25 mouse cellular contexts compared by ENCODE assay signal in the genomic region with DNA sequence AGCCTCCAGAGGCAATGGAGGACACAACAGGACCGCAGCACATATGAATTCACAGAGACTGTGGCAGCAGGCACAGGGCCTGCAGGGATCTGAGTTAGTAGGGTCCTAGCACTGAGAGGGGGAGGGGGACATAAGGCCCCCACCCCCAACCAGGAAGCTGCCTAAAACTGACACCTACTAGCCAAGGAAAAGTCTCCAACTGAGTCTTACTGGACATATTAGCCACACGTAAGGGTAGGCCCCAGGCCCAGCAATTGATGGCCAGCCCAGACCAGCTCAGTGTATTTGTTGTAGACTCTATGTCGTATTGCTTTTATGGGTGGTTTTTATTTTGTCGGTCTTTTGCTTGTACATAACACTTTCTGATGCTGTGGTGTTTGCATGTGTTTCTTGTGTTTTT.
DNase-seq lines count a peak whose midpoint lies in the region; ATAC-seq and TF ChIP-seq lines count a peak whose summit lies in the region.
"Had no signal": no experiment of that assay in that cellular context is flagged by ENCODE, and none has a peak within 500 bp of the region (broad histone marks: within the 10 kb centered on the region; RNA-seq: fewer than 3 reads in every experiment).

No protein-coding gene starts in this region.

- 87% methylated on average over 4 of the region's 4 CpGs for WGBS in kidney, embryonic 14.5 days
- 82% methylated on average over 4 of the region's 4 CpGs for WGBS in kidney, postnatal 0 days
- 91% methylated on average over 4 of the region's 4 CpGs for WGBS in limb, embryonic 10.5 days

- H3K4me3 ChIP-seq in kidney, embryonic 14.5 days (ENCODE audit: low read length): no peak overlapping the region
- H3K4me3 ChIP-seq in kidney, postnatal 0 days (replicated peaks; ENCODE audit: low read depth, low read length): no peak overlapping the region
- no peak overlapping the region for H3K4me3 ChIP-seq in limb, embryonic 10.5 days
- H3K4me3 ChIP-seq: embryonic facial prominence, embryonic 12.5 days; embryonic facial prominence, embryonic 15.5 days; gastrocnemius, adult 2 months; heart, embryonic 10.5 days; heart, embryonic 13.5 days had no signal

- no peaks in the 10 kb centered on the region for H3K36me3 ChIP-seq in kidney, embryonic 14.5 days (ENCODE audit: control insufficient read depth, insufficient read depth, low read length)
- H3K36me3 ChIP-seq in kidney, postnatal 0 days (ENCODE audit: insufficient read depth, low read length): no peaks in the 10 kb centered on the region
- no peaks in the 10 kb centered on the region for H3K36me3 ChIP-seq in limb, embryonic 10.5 days
- H3K36me3 ChIP-seq: embryonic facial prominence, embryonic 12.5 days; embryonic facial prominence, embryonic 15.5 days; heart, embryonic 10.5 days; heart, embryonic 13.5 days had no signal

- H3K9ac ChIP-seq in kidney, embryonic 14.5 days (ENCODE audit: low read depth, low read length): no peak overlapping the region
- H3K9ac ChIP-seq in kidney, postnatal 0 days (ENCODE audit: low read depth, low read length): no peak overlapping the region
- H3K9ac ChIP-seq: embryonic facial prominence, embryonic 12.5 days; embryonic facial prominence, embryonic 15.5 days; forebrain, postnatal 0 days; heart, embryonic 13.5 days; hindbrain, embryonic 14.5 days had no signal

- no peaks in the 10 kb centered on the region for H3K27me3 ChIP-seq in kidney, embryonic 14.5 days (ENCODE audit: control insufficient read depth, insufficient read depth, low read length)
- H3K27me3 ChIP-seq in kidney, postnatal 0 days (ENCODE audit: insufficient read depth, low read length): no peaks in the 10 kb centered on the region
- no peaks in the 10 kb centered on the region for H3K27me3 ChIP-seq in limb, embryonic 10.5 days (ENCODE audit: low read depth, poor library complexity, severe bottlenecking)
- H3K27me3 ChIP-seq: embryonic facial prominence, embryonic 12.5 days; embryonic facial prominence, embryonic 15.5 days; heart, embryonic 13.5 days had no signal

- DNase-seq in kidney, postnatal 10 days: no peak
- DNase-seq in kidney, postnatal 0 days (ENCODE audit: low spot score): no peak
- DNase-seq in kidney, postnatal 36 days: no peak
- no peak for DNase-seq in limb, embryonic 10.5 days (ENCODE audit: low spot score)
- DNase-seq in ovary, adult 18-20 months (ENCODE audit: low spot score): no peak
- DNase-seq: adrenal gland, adult 2 months; adrenal gland, postnatal 14 days; cerebellum, adult 11 months; cerebellum, adult 2 months; cerebellum, adult 9-11 months; cerebellum, postnatal 25 days; forebrain, postnatal 0 days; gastrocnemius, adult 2 months; gastrocnemius, postnatal 14 days; heart, adult 18-20 months; heart, postnatal 14 days; heart, postnatal 4 days had no signal

- no peak for TF ChIP-seq CTCF in kidney, postnatal 0 days (IDR thresholded peaks at IDR 0.05; ENCODE audit: low read depth)

- no peak; the same call in none of the 2 replicates for ATAC-seq in kidney, embryonic 14.5 days (ENCODE audit: low FRiP score, low TSS enrichment)
- ATAC-seq in kidney, postnatal 0 days (replicated peaks; ENCODE audit: low FRiP score, low read depth): peak; percentile 16; the same call in 1 of the 2 replicates
- ATAC-seq: CD4-positive, CD25-positive, alpha-beta regulatory T cell, adult 4 months; forebrain, embryonic 14.5 days; forebrain, postnatal 0 days had no signal

- H3K4me2 ChIP-seq in kidney, embryonic 14.5 days (replicated peaks; ENCODE audit: low read depth, low read length): no peak overlapping the region
- no peak overlapping the region for H3K4me2 ChIP-seq in kidney, postnatal 0 days (ENCODE audit: low read length)
- H3K4me2 ChIP-seq: embryonic facial prominence, embryonic 12.5 days; embryonic facial prominence, embryonic 15.5 days; heart, embryonic 13.5 days; hindbrain, embryonic 14.5 days had no signal

- H3K4me1 ChIP-seq in kidney, embryonic 14.5 days (ENCODE audit: control insufficient read depth, insufficient read depth, low read length): peaks cover 11% of the 10 kb centered on the region
- peaks cover 1% of the 10 kb centered on the region; the same call in 1 of the 2 replicates for H3K4me1 ChIP-seq in kidney, postnatal 0 days (replicated peaks; ENCODE audit: insufficient read depth, low read length)
- peaks cover 9% of the 10 kb centered on the region for H3K4me1 ChIP-seq in limb, embryonic 10.5 days
- H3K4me1 ChIP-seq: embryonic facial prominence, embryonic 12.5 days; embryonic facial prominence, embryonic 15.5 days had no signal

- peak overlapping the region; percentile 78 for H3K27ac ChIP-seq in kidney, embryonic 14.5 days (ENCODE audit: low read depth, low read length)
- H3K27ac ChIP-seq in kidney, postnatal 0 days: peak overlapping the region; percentile 64
- H3K27ac ChIP-seq in limb, embryonic 10.5 days: peak overlapping the region; percentile 20; the same call in 1 of the 2 replicates
- H3K27ac ChIP-seq: embryonic facial prominence, embryonic 12.5 days; embryonic facial prominence, embryonic 15.5 days; gastrocnemius, adult 2 months; heart, embryonic 10.5 days; heart, embryonic 13.5 days; hindbrain, embryonic 14.5 days had no signal

- H3K9me3 ChIP-seq in kidney, embryonic 14.5 days (ENCODE audit: control insufficient read depth, low read length): no peaks in the 10 kb centered on the region
- H3K9me3 ChIP-seq in kidney, postnatal 0 days (replicated peaks; ENCODE audit: low read length): no peaks in the 10 kb centered on the region
- H3K9me3 ChIP-seq in limb, embryonic 10.5 days (replicated peaks): no peaks in the 10 kb centered on the region
- H3K9me3 ChIP-seq: embryonic facial prominence, embryonic 12.5 days; embryonic facial prominence, embryonic 15.5 days; heart, embryonic 10.5 days had no signal

Comparison
In these comparisons a context has a peak if more than half of its experiments do, and no peak if none do; other contexts are left out.
1. H3K27ac ChIP-seq: peak in every context shown above with its lines; median percentile 78 in kidney, embryonic 14.5 days; 64 in kidney, postnatal 0 days; 20 in limb, embryonic 10.5 days.